Mouse (Mus musculus) embryonic facial prominence, embryonic 11.5 days (tissue): ENCODE measurements around the gene Rbfox1. TPM values are rescaled to one million over a fixed set of nuclear protein-coding genes. Genes with fewer than 3 reads are reported as not detected.
A peak's percentile ranks its signal among the peaks of the same experiment; 100 is the strongest.

ENCODE experiments used
- ATAC-seq: fragments of 200-750 bp; cut with Nextera tagmentation; replicated peaks from 2 replicates; pipeline ENCODE4 v1.8.0; 2017; ENCODE audit warnings: low read depth; ENCODE audit not compliant: insufficient number of reproducible peaks, low FRiP score, low TSS enrichment
- DNase-seq: peaks from one replicate; pipeline ENCODE4 v3.0.0-alpha.2; 2015; ENCODE audit warnings: low spot score
- H3K27ac ChIP-seq: fragments of 300-500 bp; sonication (generic); replicated peaks from 2 replicates; pipeline ENCODE4 v1.5.1; 2014; ENCODE audit warnings: mild to moderate bottlenecking, low read depth, low read length, control low read depth
- H3K27me3 ChIP-seq: fragments of 300-500 bp; sonication (generic); 2 replicates; pipeline ENCODE4 v1.6.1; 2014; ENCODE audit warnings: mild to moderate bottlenecking, low read length, moderate library complexity, mixed read lengths; ENCODE audit not compliant: control insufficient read depth, insufficient read depth
- H3K36me3 ChIP-seq: fragments of 300-500 bp; sonication (generic); replicated peaks from 2 replicates; pipeline ENCODE4 v1.6.1; 2014; ENCODE audit warnings: low read depth, mild to moderate bottlenecking, low read length, moderate library complexity, mixed read lengths; ENCODE audit not compliant: control insufficient read depth, insufficient read depth
- H3K4me1 ChIP-seq: fragments of 300-500 bp; sonication (generic); 2 replicates; pipeline ENCODE4 v1.6.1; 2014; ENCODE audit warnings: low read length, mixed read lengths; ENCODE audit not compliant: control insufficient read depth, insufficient read depth
- H3K4me2 ChIP-seq: fragments of 300-500 bp; sonication (generic); 2 replicates; pipeline ENCODE4 v1.6.1; 2014; ENCODE audit warnings: low read depth, mild to moderate bottlenecking, control low read depth, low read length, moderate library complexity
- H3K4me3 ChIP-seq: fragments of 300-500 bp; sonication (generic); 2 replicates; pipeline ENCODE4 v1.5.1; 2014; ENCODE audit warnings: low read depth, low read length, control low read depth
- H3K9ac ChIP-seq: fragments of 300-500 bp; sonication (generic); replicated peaks from 2 replicates; pipeline ENCODE4 v1.6.1; 2014; ENCODE audit warnings: mild to moderate bottlenecking, control low read depth, low read length
- H3K9me3 ChIP-seq: fragments of 300-500 bp; sonication (generic); replicated peaks from 2 replicates; pipeline ENCODE4 v1.6.1; 2016; ENCODE audit warnings: mild to moderate bottlenecking, low read length, inconsistent platforms, mixed read lengths; ENCODE audit not compliant: control insufficient read depth
- WGBS: fragments of 180-500 bp; shearing (Covaris S2); extraction: QIAGEN DNeasy Blood & Tissue Kit; methylation state at CpG from one replicate; pipeline ENCODE4 v1.1.7; 2014; 5-methylcytosine and 5-hydroxymethylcytosine counted together
- polyA plus RNA-seq: library from polyadenylated mRNA; unstranded; fragments of >200 nt; fragmentation: Nextera tagmentation; extraction: Ambion mirVana; gene quantifications from 2 replicates; pipeline ENCODE4 v1.2.1, GENCODE M21; 2014

Gene Rbfox1
- polyA plus RNA-seq, 1 experiment from 2014 or later: 4.2 TPM

GRCm38 (mm10) chr16:6992251-6992650 is 1107.1 kb downstream of the Rbfox1 start:
- H3K4me2 ChIP-seq: no peak overlapping the region
- no peak for DNase-seq
- WGBS: 86% methylated on average over 5 of the region's 5 CpGs

GRCm38 (mm10) chr16:6993180-6993579 is 1108.0 kb downstream of the Rbfox1 start:
- no peak for ATAC-seq
- H3K4me1 ChIP-seq: no peaks in the 10 kb centered on the region
- 35% methylated on average over 2 of the region's 2 CpGs for WGBS
- H3K9me3 ChIP-seq: no peaks in the 10 kb centered on the region
- no peak overlapping the region for H3K4me3 ChIP-seq
- H3K36me3 ChIP-seq: no peaks in the 10 kb centered on the region
- no peaks in the 10 kb centered on the region for H3K27me3 ChIP-seq
- no peak overlapping the region for H3K9ac ChIP-seq
- H3K4me2 ChIP-seq: no peak overlapping the region
- H3K27ac ChIP-seq: no peak overlapping the region
- no peak for DNase-seq

More at GRCm38 (mm10) chr16:6992251-6992650, 1107.1 kb downstream of the Rbfox1 start:
- no peak overlapping the region for H3K4me3 ChIP-seq
- H3K27me3 ChIP-seq: no peaks in the 10 kb centered on the region
- H3K36me3 ChIP-seq: no peaks in the 10 kb centered on the region
- no peaks in the 10 kb centered on the region for H3K4me1 ChIP-seq
- H3K9ac ChIP-seq: no peak overlapping the region
- no peak overlapping the region for H3K27ac ChIP-seq
- H3K9me3 ChIP-seq: no peaks in the 10 kb centered on the region
- no peak for ATAC-seq

GRCm38 (mm10) chr16:6997109-6997508 is 1112.0 kb downstream of the Rbfox1 start:
- Histone ChIP-seq H3K4me2 (no peak overlapping the region), H3K9me3 (no peaks in the 10 kb centered on the region), H3K36me3 (no peaks in the 10 kb centered on the region), H3K4me1 (no peaks in the 10 kb centered on the region), H3K27ac (no peak overlapping the region), H3K27me3 (no peaks in the 10 kb centered on the region), H3K9ac (no peak overlapping the region), H3K4me3 (no peak overlapping the region)
- no peak for DNase-seq
- 55% methylated on average over 4 of the region's 4 CpGs for WGBS
- ATAC-seq: no peak

- Histone ChIP-seq H3K4me1 (no peaks in the 10 kb centered on the region), H3K27me3 (no peaks in the 10 kb centered on the region), H3K9ac (no peak overlapping the region), H3K36me3 (no peaks in the 10 kb centered on the region), H3K4me2 (no peak overlapping the region), H3K4me3 (no peak overlapping the region), H3K9me3 (no peaks in the 10 kb centered on the region), H3K27ac (no peak overlapping the region)
- 76% methylated on average over 7 of the region's 7 CpGs for WGBS
- no peak for ATAC-seq
- no peak for DNase-seq
Measured at GRCm38 (mm10) chr16:6997834-6998233, 1112.7 kb downstream of the Rbfox1 start.

GRCm38 (mm10) chr16:7004565-7004964 is 1119.4 kb downstream of the Rbfox1 start:
- Histone ChIP-seq H3K27ac (no peak overlapping the region), H3K9me3 (no peaks in the 10 kb centered on the region), H3K4me2 (no peak overlapping the region), H3K9ac (no peak overlapping the region), H3K27me3 (no peaks in the 10 kb centered on the region), H3K36me3 (no peaks in the 10 kb centered on the region), H3K4me3 (no peak overlapping the region), H3K4me1 (no peaks in the 10 kb centered on the region)
- ATAC-seq (no peak), DNase-seq (no peak)
- WGBS: 96% methylated on average over 3 of the region's 3 CpGs

GRCm38 (mm10) chr16:7005478-7005877 is 1120.3 kb downstream of the Rbfox1 start:
- DNase-seq (peak; percentile 61), ATAC-seq (no peak)
- Histone ChIP-seq H3K4me3 (no peak overlapping the region), H3K27ac (no peak overlapping the region), H3K4me2 (no peak overlapping the region), H3K4me1 (no peaks in the 10 kb centered on the region), H3K27me3 (no peaks in the 10 kb centered on the region), H3K36me3 (no peaks in the 10 kb centered on the region), H3K9me3 (no peaks in the 10 kb centered on the region), H3K9ac (no peak overlapping the region)
- 21% methylated on average over 3 of the region's 3 CpGs for WGBS

- no peaks in the 10 kb centered on the region for H3K9me3 ChIP-seq
- H3K27me3 ChIP-seq: no peaks in the 10 kb centered on the region
- no peaks in the 10 kb centered on the region for H3K4me1 ChIP-seq
- no peak for ATAC-seq
- H3K4me3 ChIP-seq: no peak overlapping the region
- no peak overlapping the region for H3K4me2 ChIP-seq
- no peaks in the 10 kb centered on the region for H3K36me3 ChIP-seq
- no peak overlapping the region for H3K9ac ChIP-seq
- DNase-seq: no peak
- no peak overlapping the region for H3K27ac ChIP-seq
- 84% methylated on average over 7 of the region's 7 CpGs for WGBS
Measured at GRCm38 (mm10) chr16:7017310-7017709, 1132.2 kb downstream of the Rbfox1 start.

GRCm38 (mm10) chr16:7034231-7034630 is 1149.1 kb downstream of the Rbfox1 start:
- WGBS: 81% methylated on average over 5 of the region's 5 CpGs
- Histone ChIP-seq H3K4me1 (no peaks in the 10 kb centered on the region), H3K27me3 (peaks cover 10% of the 10 kb centered on the region), H3K4me2 (no peak overlapping the region), H3K9me3 (no peaks in the 10 kb centered on the region), H3K27ac (no peak overlapping the region), H3K9ac (no peak overlapping the region), H3K36me3 (no peaks in the 10 kb centered on the region), H3K4me3 (no peak overlapping the region)
- ATAC-seq: no peak
- no peak for DNase-seq
